Mouse (Mus musculus) heart, adult 2 months (tissue): Measurements from ENCODE around the gene Entpd7.

Experiments
- CTCF ChIP-seq: fragments of 200-600 bp; IDR thresholded peaks from 2 replicates; pipeline ENCODE4 v1.8.1; 2022; ENCODE audit warnings: antibody characterized with exemption, mild to moderate bottlenecking, moderate library complexity
- EP300 ChIP-seq: fragments of 200-500 bp; IDR thresholded peaks from 2 replicates; pipeline ENCODE4 v1.6.1; 2011; ENCODE audit warnings: low read depth, low read length, control low read depth; ENCODE audit not compliant: insufficient read depth
- POLR2A ChIP-seq: fragments of 200-500 bp; IDR thresholded peaks from 2 replicates; pipeline ENCODE4 v1.6.1; 2011; ENCODE audit warnings: mild to moderate bottlenecking, low read depth, low read length, control low read depth; ENCODE audit not compliant: insufficient read depth

GRCm38 (mm10) chr19:43766451-43766850, 77.0 kb downstream of the Entpd7 start:
- TF ChIP-seq CTCF (no peak), POLR2A (no peak), EP300 (no peak)
